Mouse (Mus musculus) cerebellum, adult 2 months (tissue): Measurements from ENCODE around the gene Rps16.

ENCODE experiments used
- CTCF ChIP-seq: fragments of 200-500 bp; IDR thresholded peaks from 2 replicates; pipeline ENCODE4 v1.5.1; 2011; ENCODE audit warnings: low read depth, mild to moderate bottlenecking, control low read depth, low read length, moderate library complexity, borderline replicate concordance; ENCODE audit not compliant: insufficient read depth
- POLR2A ChIP-seq: fragments of 200-500 bp; IDR thresholded peaks from 2 replicates; pipeline ENCODE4 v1.6.1; 2011; ENCODE audit warnings: low read length, control low read depth, borderline replicate concordance; ENCODE audit not compliant: insufficient read depth

- no peak for TF ChIP-seq CTCF
- no peak for TF ChIP-seq POLR2A
These were observed 45.0 kb downstream of the Rps16 start for GRCm38 (mm10) chr7:28395425-28395824.
